Mouse (Mus musculus) retina, postnatal 1 day (tissue): ENCODE results near the gene Idua.

ENCODE experiments used
- DNase-seq: peaks from one replicate; pipeline ENCODE4 v3.0.0-alpha.2; 2012

Gene Idua

DNA sequence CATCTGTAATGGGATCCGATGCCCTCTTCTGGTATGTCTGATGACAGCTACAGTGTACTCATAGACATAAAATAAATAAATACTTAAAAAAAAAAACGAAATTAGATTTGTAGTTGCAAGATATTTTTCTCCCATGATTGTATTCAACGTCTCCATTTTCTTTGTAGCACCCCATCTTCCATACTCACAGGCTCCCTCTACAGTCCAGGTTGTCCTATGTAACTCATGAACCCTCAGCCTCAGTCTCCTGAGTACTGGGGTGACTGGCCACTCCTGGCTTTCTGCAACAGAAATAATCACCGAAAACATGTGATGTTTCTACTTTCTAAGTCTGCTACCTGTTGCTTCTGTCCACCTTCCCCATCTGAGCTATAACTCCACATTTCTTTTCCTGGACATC lies 31.0 kb downstream of the Idua start:
- DNase-seq = no peak

DNA sequence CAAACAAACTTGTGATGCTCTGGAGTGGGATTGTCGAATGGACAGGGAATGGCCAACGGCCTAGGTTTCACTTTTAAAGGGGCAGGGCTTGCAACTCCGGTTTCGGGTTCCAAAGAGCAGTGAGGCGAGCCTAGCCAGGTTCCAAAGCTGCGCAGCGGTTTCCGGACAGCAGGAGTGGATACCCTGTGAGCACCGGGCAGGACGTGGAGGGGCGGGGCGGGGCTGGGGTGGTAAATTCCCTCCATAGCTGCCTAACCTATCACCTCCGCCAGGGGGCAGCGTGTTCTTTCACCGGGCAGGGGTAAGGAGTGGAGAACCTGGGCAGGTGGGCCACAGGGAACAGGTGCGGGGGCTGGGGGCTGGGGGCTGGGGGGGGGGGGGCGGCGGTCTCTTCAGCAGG lies 32.1 kb downstream of the Idua start, which contains the start of gene Fgfrl1:
Gene Fgfrl1, plus strand, starts transcription at position 112 of the 400 bp plus-strand sequence.
- DNase-seq = peak; percentile 62

- DNase-seq = peak; percentile 96
Observed at GRCm38 (mm10) chr5:108693872-108694288, 33.7 kb downstream of the Idua start.

DNA sequence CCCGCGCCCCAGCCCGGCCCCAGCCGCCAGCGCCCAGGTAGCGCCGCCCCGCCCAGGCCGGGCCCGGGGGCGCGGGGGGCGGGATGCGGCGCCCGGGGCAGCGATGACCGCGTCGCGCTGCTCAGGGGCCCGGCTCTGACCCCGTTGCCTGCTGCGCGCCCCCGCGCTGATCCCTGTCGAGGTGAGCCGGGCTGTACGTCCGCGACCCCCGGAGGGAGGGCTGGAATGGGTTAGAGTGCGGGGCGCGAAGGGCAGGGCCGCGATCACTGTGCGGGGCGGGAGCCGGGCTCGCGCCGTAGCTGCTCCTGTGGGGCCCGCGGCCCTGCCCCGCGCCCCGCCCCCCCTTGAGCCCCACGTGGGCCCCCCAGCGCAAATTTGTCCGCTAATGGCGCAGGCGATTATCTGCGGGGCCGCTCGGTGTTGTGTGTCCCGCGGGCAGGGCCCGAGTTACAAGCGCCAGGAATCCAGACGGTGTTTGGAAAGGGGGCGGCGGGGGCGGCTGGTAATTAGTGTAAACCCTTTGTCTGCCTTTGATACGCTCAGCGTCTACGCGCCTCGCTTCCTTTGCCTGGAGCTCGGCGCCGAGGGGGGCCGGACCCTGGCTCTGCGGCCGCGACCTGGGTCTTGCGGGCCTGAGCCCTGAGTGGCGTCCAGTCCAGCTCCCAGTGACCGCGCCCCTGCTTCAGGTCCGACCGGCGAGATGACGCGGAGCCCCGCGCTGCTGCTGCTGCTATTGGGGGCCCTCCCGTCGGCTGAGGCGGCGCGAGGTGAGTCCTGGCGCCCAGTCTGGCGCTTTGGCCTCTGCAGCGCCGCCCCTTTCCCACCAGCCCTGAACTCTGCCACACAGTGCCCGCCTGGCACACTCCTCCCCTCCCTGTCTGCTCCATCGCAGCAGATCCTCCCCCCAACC lies 34.5 kb downstream of the Idua start:
- DNase-seq = peak; percentile 69

DNA sequence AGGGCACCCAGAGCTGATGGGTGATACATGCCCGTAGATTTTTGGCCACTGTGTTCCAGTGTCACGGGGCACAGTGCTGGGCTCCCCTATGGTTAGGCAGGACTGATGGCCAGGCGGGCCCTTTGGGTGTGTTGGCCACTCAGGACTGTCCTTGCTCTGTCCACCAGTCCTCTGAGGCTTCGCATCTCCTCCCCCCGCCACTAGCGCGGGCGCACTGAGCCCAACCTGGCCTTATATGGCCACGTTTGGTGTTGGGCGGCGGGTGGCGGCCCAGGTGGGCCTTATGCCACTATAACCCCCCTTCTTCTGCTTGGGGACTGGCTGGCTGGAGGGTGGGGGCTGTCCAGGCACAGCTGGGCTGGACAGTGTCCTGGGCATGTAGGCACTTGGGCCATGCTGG lies 35.7 kb downstream of the Idua start:
- DNase-seq = no peak

- DNase-seq = no peak
Observed at GRCm38 (mm10) chr5:108696542-108696941, 36.4 kb downstream of the Idua start.

DNA sequence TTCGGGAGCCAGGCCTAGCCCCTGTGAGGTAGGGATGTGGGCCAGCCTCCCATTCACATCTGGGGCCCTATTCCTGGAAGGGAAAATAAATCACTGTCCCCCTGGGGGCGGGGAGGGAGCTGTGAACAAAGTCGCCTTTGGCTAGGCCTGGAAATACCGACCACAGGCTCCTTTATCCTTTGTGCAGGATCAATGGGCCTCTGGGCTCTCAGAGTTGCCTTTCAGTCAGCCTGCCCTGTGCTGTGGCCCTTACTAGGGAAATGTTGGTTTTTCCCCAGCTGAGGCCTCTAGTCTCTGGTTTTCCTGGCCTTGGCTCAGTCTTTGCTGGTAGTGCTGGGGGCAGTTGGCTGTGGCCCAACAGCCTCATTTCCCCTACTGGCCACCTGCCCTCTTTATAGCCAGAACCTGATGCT lies 37.2 kb downstream of the Idua start:
- no peak for DNase-seq

DNA sequence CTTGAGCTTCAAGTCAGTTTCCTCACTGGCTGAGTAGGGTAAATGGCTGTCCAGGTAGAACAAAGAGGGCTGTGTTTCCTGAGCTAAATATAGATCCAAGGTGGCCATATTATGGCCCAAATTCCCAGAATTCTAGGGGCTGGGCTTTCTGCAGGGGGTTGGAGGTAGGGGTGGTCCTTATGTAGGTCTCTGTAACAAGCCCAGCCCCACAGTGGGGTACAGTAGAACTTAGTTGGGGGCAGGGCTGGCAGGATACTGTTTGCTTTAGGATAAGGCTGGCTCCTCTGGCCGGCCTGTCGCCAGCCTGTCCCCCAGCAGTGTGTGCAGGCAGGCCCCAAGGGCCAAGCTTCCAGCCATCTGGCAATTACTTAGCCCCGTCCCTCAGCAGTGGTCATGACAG lies 40.2 kb downstream of the Idua start:
- no peak for DNase-seq

- peak; percentile 46 for DNase-seq
Observed at GRCm38 (mm10) chr5:108701341-108702021, 41.4 kb downstream of the Idua start.

DNA sequence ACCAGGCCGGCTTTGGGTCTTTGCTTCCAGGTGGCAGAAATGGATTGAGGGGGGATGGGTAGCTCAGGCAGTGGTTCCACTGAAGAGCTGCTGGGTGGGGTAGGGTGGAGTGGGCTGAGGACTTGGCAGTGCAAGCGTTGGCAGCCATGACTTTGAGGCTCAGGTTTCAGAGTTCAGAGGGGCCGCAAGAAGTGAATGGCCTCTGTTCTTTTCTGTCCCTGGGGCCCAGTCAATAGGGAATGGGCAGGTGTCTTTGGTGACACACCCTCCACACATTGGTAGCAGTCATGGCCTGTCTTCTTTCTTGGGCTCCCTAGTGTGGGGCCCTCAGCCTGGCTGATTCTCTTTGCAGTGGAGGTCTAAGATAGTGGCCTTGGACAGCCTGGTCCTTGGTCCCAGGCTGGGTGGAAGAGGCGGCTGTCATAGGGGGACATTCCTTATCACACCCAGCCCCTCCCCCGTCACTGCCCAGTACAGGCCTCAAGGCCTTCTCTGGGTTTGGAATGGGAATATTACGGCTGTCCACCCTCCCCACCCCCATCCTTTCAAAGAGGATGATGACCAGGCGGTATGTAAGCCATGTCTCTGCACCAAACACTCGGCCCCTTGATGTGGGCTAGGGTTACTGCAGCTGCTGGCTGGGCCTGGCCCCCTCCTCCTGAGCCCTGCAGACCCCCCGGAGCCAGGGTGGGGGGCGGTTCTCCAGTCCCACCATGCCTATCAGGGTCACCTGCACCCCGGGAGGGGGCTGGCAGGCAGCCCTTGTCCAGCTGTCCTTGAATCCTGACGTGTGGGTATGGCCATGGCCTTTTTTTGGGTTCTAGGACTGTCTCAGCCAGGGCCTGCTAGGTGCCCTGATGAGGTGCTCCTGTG lies 43.9 kb downstream of the Idua start:
- no peak for DNase-seq

DNA sequence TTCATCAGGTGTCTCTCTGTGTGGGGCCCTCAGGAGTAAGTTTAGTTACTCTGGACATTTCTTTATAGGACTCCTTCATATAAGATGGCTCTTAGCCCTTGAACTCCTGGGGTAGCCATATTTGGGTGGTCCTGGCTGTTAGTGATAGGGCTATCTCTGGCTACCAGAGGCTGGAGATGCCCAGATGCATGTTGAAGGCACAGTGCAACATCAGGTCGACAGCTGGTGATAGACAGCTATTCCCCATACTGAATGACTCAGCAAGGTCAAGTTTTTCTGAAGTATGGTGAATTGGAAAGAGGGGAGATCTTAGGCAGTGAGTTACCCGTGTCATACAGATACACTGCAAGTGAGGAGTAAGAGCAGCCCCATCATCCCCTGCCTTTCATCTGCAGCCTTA lies 47.6 kb downstream of the Idua start:
- DNase-seq = no peak

- no peak for DNase-seq
Observed at GRCm38 (mm10) chr5:108708419-108708818, 48.3 kb downstream of the Idua start.

GRCm38 (mm10) chr5:108708981-108709731 lies 49.0 kb downstream of the Idua start:
- DNase-seq = peak; percentile 20

DNA sequence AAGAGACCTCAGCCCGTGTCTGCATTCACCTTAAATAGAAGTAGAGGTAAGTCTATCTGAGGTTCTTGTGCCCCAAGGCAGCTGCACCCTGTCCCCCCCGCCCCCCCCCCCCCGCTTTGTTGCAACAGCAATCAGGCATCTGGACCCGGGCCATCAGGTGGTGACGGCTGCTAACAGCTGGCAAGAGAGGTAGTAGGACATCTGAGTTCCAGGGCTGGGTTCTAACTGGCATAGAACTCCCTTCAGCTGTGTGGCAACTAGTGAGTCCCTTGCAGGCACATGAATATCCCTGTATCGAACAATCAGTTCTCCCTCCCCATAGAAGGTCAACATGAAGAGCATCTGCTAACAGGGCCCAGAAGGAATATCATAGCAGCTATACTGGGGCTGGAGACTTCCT lies 51.8 kb downstream of the Idua start:
- DNase-seq = no peak

DNA sequence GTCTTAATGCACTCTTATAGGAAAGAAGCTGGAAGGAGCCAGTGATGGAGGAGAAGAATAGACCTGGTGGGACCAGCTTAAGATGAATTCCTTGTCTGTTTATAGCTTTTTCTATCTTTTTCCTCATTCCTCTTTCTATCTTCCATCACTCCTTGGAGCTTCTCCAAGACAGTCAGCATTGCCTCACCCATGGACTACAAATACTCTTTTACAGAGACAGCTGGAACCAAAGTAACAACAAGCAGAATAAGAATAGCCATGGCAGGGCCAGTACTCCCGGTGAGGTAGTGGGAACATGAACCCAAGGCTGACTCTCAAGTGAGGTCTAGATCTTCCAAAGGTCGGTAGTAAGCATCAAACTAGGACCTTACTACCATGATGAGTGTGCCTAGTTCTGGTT lies 53.0 kb downstream of the Idua start:
- DNase-seq = no peak

- no peak for DNase-seq
Observed at GRCm38 (mm10) chr5:108713691-108714090, 53.6 kb downstream of the Idua start.

DNA sequence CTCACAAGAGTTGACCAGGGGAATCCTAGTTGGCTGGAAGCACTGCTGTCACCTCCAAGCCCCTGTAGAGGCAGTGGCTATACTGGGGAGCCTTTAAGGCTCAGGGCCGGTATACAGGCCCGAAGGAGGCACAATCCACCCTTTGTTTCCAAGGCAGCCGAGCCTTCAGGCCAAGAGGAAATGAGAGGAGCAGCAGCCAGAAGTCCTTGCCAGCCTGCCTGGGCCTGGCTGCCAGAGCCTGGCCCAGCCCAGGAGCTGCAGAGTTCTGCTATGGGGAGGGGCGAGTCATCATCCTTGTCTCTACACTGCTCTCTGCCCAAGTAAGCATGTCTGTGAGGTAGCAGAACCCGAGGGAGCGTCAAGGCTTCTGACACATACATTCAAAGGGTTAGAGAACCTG lies 54.0 kb downstream of the Idua start:
- DNase-seq = no peak

DNA sequence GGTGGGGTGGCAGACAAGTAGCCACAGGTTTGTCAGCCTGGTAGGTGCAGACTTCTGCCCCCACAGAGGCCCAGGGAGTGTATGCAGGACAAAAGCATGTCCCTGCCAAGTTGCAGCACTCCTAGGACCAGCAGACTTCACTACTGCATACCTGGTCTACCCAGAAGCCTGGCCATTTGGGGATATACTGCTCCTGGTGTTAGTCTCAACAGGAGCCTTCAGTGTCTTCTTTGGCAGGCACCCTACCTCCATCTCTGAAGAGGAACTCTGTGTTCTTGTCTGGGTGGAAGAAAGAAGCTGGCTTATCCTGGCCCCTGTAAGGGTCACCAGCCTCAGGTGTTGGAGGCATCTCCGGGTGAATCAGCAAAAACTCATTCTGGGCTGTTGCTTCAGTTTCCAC lies 55.8 kb downstream of the Idua start:
- DNase-seq = no peak

GRCm38 (mm10) chr5:108718051-108718450 lies 57.9 kb downstream of the Idua start:
- DNase-seq = no peak

DNA sequence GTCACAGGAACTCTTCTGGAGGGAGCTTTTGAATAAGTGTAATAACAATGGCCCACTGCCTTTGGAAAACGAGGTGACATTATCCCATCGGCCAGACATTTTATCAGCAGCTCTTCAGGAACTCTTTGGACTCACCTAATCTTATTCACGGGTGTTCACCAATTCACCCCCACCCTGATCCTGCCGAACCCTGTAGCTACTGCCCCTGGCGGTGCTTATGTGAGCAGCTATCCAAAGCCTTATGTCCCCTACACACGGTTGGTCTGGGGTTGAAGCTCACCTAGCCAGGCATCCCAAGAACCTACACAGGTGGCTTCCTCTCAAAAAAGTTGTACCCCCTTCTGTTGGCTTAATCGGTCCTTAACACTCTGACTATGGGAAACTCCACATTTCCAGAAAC lies 59.6 kb downstream of the Idua start:
- no peak for DNase-seq

GRCm38 (mm10) chr5:108724006-108724405 lies 63.9 kb downstream of the Idua start:
- DNase-seq = no peak

- peak; percentile 76 for DNase-seq
Observed at GRCm38 (mm10) chr5:108726557-108727248, 66.6 kb downstream of the Idua start.
